Mouse (Mus musculus) E14TG2a.4 (cell line): ENCODE data around the gene 2610528A11Rik.

ENCODE experiments used
- H3K27me3 ChIP-seq: 2 replicates; pipeline ENCODE4 v1.6.1; 2014; ENCODE audit warnings: low read length, control low read depth; ENCODE audit not compliant: insufficient read depth
- H3K36me3 ChIP-seq: 2 replicates; pipeline ENCODE4 v1.6.1; 2014; ENCODE audit warnings: low read length, control low read depth; ENCODE audit not compliant: insufficient read depth
- H3K4me1 ChIP-seq: replicated peaks from 2 replicates; pipeline ENCODE4 v1.6.1; 2014; ENCODE audit warnings: low read depth, low read length, control low read depth
- H3K4me3 ChIP-seq: replicated peaks from 2 replicates; pipeline ENCODE4 v1.5.1; 2014; ENCODE audit warnings: mild to moderate bottlenecking, low read length
- H3K9me3 ChIP-seq: 2 replicates; pipeline ENCODE4 v1.6.1; 2014; ENCODE audit warnings: low read length, control low read depth
- CTCF ChIP-seq: conservative IDR thresholded peaks from 2 replicates; pipeline ENCODE4 v1.5.1; 2014; ENCODE audit warnings: low read length
- NANOG ChIP-seq: IDR thresholded peaks from 2 replicates; pipeline ENCODE4 v1.6.1; 2014; ENCODE audit warnings: borderline replicate concordance, low read length, mixed read lengths
- POU5F1 ChIP-seq: IDR thresholded peaks from 2 replicates; pipeline ENCODE4 v1.6.1; 2014; ENCODE audit warnings: low read length, borderline replicate concordance

The 2610528A11Rik gene

GRCm38 (mm10) chr14:37134304-37135126, 20.7 kb upstream of the 2610528A11Rik start:
- no peaks in the 10 kb centered on the region for H3K9me3 ChIP-seq
- H3K4me1 ChIP-seq = peaks cover 14% of the 10 kb centered on the region
- peak overlapping the region; percentile 96 for H3K4me3 ChIP-seq
- H3K36me3 ChIP-seq = peaks cover 38% of the 10 kb centered on the region
- H3K27me3 ChIP-seq = no peaks in the 10 kb centered on the region
- no peak for TF ChIP-seq NANOG
- TF ChIP-seq POU5F1 = no peak
- no peak for TF ChIP-seq CTCF

GRCm38 (mm10) chr14:37127652-37128051, 13.8 kb upstream of the 2610528A11Rik start:
- Histone ChIP-seq H3K27me3 (no peaks in the 10 kb centered on the region), H3K4me1 (no peaks in the 10 kb centered on the region), H3K9me3 (no peaks in the 10 kb centered on the region), H3K4me3 (no peak overlapping the region), H3K36me3 (peaks cover 95% of the 10 kb centered on the region)
- TF ChIP-seq POU5F1 (no peak), NANOG (no peak), CTCF (peak; percentile 83)

DNA sequence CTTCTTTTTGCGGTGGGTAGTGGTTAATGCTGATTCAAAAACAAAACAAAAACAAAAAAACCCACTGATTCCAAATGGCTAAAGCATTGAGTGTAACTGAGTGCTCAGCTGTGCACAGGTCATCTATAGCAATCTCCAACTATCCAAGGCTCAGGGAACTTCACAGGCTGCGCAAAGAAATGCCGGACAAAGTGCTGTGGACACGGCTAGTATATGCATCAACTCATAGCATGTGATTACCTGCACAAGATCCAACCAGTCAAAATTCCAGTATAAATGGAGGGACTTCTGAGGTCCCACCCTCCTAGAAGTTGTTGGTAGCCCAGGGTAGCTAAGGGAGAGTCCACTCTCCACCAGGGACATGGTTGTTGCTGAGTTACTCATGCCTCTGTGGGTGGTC, 5.4 kb upstream of the 2610528A11Rik start:
- Histone ChIP-seq H3K4me3 (no peak overlapping the region), H3K27me3 (no peaks in the 10 kb centered on the region), H3K36me3 (peaks cover 71% of the 10 kb centered on the region), H3K9me3 (no peaks in the 10 kb centered on the region), H3K4me1 (no peaks in the 10 kb centered on the region)
- no peak for TF ChIP-seq NANOG
- TF ChIP-seq CTCF = no peak
- no peak for TF ChIP-seq POU5F1

GRCm38 (mm10) chr14:37112931-37113330, 891 bp downstream of the 2610528A11Rik start:
- no peak overlapping the region for H3K4me3 ChIP-seq

DNA sequence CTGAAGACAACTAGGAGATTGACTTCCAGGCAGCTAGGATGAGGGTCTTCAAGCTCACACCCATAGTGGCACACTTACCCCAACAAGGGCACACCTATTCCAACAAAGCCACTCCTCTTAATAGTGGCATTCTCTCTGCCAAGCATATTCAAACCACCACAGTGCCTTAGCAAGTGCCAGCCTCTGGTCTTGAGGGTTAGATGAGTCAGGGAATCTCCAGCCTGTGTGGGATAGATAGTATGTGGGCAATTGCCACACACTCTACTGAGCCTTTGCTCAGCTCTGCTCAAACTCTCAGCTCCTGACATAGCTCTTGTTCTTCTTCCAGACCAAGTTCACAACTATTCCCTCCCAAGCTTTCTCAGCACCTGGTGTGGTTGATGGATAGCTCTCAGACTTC, 2.5 kb downstream of the 2610528A11Rik start:
- H3K4me3 ChIP-seq = no peak overlapping the region
- TF ChIP-seq POU5F1 (no peak), CTCF (no peak), NANOG (no peak)
- no peaks in the 10 kb centered on the region for H3K9me3 ChIP-seq
- H3K27me3 ChIP-seq = no peaks in the 10 kb centered on the region
- H3K36me3 ChIP-seq = no peaks in the 10 kb centered on the region
- no peaks in the 10 kb centered on the region for H3K4me1 ChIP-seq

More at GRCm38 (mm10) chr14:37112931-37113330, 891 bp downstream of the 2610528A11Rik start:
- H3K27me3 ChIP-seq = no peaks in the 10 kb centered on the region
- H3K4me1 ChIP-seq = no peaks in the 10 kb centered on the region
- H3K9me3 ChIP-seq = no peaks in the 10 kb centered on the region
- TF ChIP-seq CTCF = no peak
- no peak for TF ChIP-seq POU5F1
- no peak for TF ChIP-seq NANOG
- peaks cover 13% of the 10 kb centered on the region; the same call in 1 of the 2 replicates for H3K36me3 ChIP-seq

DNA sequence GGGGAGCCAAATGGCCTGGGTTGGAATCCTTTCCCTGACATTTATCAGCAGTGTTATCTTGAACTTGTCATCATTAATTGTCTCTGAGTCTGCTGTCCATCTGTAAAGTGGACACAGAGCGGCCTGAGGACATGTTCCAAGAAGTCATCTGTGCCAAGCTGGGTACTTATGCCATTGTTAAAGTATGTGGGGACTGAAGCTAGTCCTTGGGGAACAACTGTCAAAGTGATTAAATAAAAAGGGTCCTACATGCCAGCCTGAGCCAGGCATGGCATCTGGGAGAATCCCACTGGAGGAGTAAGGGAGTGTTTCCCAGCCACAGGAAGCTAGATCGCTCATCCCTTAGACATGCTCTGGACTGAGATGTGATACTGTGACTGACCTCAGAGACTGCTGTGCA, 3.4 kb downstream of the 2610528A11Rik start:
- no peak overlapping the region for H3K4me3 ChIP-seq
- no peaks in the 10 kb centered on the region for H3K4me1 ChIP-seq
- TF ChIP-seq POU5F1 = no peak
- no peak for TF ChIP-seq NANOG
- no peak for TF ChIP-seq CTCF
- H3K9me3 ChIP-seq = no peaks in the 10 kb centered on the region
- H3K27me3 ChIP-seq = no peaks in the 10 kb centered on the region
- no peaks in the 10 kb centered on the region for H3K36me3 ChIP-seq

- Histone ChIP-seq H3K4me1 (no peaks in the 10 kb centered on the region), H3K36me3 (no peaks in the 10 kb centered on the region), H3K27me3 (no peaks in the 10 kb centered on the region), H3K4me3 (no peak overlapping the region), H3K9me3 (no peaks in the 10 kb centered on the region)
- TF ChIP-seq NANOG (no peak), POU5F1 (no peak), CTCF (no peak)
Observed at GRCm38 (mm10) chr14:37109975-37110374, 3.8 kb downstream of the 2610528A11Rik start.

- no peaks in the 10 kb centered on the region for H3K9me3 ChIP-seq
- TF ChIP-seq NANOG (no peak), POU5F1 (no peak)
- no peaks in the 10 kb centered on the region for H3K4me1 ChIP-seq
Observed at GRCm38 (mm10) chr14:37109460-37109859, 4.4 kb downstream of the 2610528A11Rik start.

DNA sequence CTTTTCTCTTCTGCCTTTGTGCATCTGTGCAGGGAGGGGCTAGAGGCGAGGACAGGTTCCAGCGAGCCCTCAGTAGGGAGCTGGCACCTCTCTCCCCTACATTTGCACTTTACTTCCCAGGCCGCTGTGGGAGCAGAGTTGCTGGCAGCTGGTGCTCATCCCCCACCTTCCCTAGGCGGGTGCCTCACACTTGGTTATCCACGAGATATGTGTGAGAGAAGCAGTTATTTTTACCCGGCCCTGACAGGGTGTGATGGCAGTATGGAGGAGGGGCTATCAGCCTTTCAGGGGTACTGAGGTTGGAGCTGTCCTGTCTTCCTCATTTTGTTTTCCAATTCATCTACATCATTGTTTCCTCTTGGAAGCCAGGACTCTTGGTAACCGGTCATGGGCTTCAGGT, 8.0 kb downstream of the 2610528A11Rik start:
- Histone ChIP-seq H3K36me3 (no peaks in the 10 kb centered on the region), H3K4me3 (no peak overlapping the region), H3K4me1 (no peaks in the 10 kb centered on the region), H3K9me3 (no peaks in the 10 kb centered on the region), H3K27me3 (peaks cover 5% of the 10 kb centered on the region; the same call in 1 of the 2 replicates)
- TF ChIP-seq CTCF (no peak), NANOG (no peak), POU5F1 (no peak)

More at GRCm38 (mm10) chr14:37109460-37109859, 4.4 kb downstream of the 2610528A11Rik start:
- Histone ChIP-seq H3K36me3 (no peaks in the 10 kb centered on the region), H3K27me3 (no peaks in the 10 kb centered on the region), H3K4me3 (no peak overlapping the region)
